Mouse (Mus musculus) kidney, embryonic 14.5 days (tissue): ENCODE measurements around the gene 1700018F24Rik. TPM values are rescaled to one million over a fixed set of nuclear protein-coding genes. Genes with fewer than 3 reads are reported as not detected.

Source experiments
- ATAC-seq: fragments of 200-750 bp; cut with Nextera tagmentation; 2 replicates; pipeline ENCODE4 v1.8.0; 2017; ENCODE audit warnings: moderate number of reproducible peaks, mild to moderate bottlenecking, moderate TSS enrichment, moderate library complexity; ENCODE audit not compliant: low FRiP score, low TSS enrichment
- H3K27ac ChIP-seq: fragments of 300-500 bp; sonication (generic); 2 replicates; pipeline ENCODE4 v1.5.1; 2014; ENCODE audit warnings: low read depth, mild to moderate bottlenecking, low read length, moderate library complexity, mixed read lengths
- H3K27me3 ChIP-seq: fragments of 300-500 bp; sonication (generic); 2 replicates; pipeline ENCODE4 v1.6.1; 2014; ENCODE audit warnings: mild to moderate bottlenecking, low read length; ENCODE audit not compliant: control insufficient read depth, insufficient read depth
- H3K36me3 ChIP-seq: fragments of 300-500 bp; sonication (generic); 2 replicates; pipeline ENCODE4 v1.6.1; 2014; ENCODE audit warnings: low read length, mixed read lengths; ENCODE audit not compliant: control insufficient read depth, insufficient read depth
- H3K4me1 ChIP-seq: fragments of 300-500 bp; sonication (generic); 2 replicates; pipeline ENCODE4 v1.6.1; 2014; ENCODE audit warnings: low read length, mixed read lengths; ENCODE audit not compliant: control insufficient read depth, insufficient read depth
- H3K4me2 ChIP-seq: fragments of 300-500 bp; sonication (generic); replicated peaks from 2 replicates; pipeline ENCODE4 v1.6.1; 2014; ENCODE audit warnings: low read depth, mild to moderate bottlenecking, low read length
- H3K4me3 ChIP-seq: fragments of 300-500 bp; sonication (generic); 2 replicates; pipeline ENCODE4 v1.5.1; 2014; ENCODE audit warnings: mild to moderate bottlenecking, low read length
- H3K9ac ChIP-seq: fragments of 300-500 bp; sonication (generic); 2 replicates; pipeline ENCODE4 v1.6.1; 2014; ENCODE audit warnings: low read depth, mild to moderate bottlenecking, low read length, moderate library complexity
- H3K9me3 ChIP-seq: fragments of 300-500 bp; sonication (generic); 2 replicates; pipeline ENCODE4 v1.6.1; 2016; ENCODE audit warnings: low read length; ENCODE audit not compliant: control insufficient read depth
- WGBS: fragments of 180-500 bp; shearing (Covaris S2); extraction: QIAGEN DNeasy Blood & Tissue Kit; methylation state at CpG from one replicate; pipeline ENCODE4 v1.1.7; 2014; 5-methylcytosine and 5-hydroxymethylcytosine counted together
- polyA plus RNA-seq: library from polyadenylated mRNA; unstranded; fragments of >200 nt; fragmentation: Nextera tagmentation; extraction: Ambion mirVana; gene quantifications from 2 replicates; pipeline ENCODE4 v1.2.1, GENCODE M21; 2014

1700018F24Rik gene
- polyA plus RNA-seq, 1 experiment from 2014 or later, result not detected

GRCm38 (mm10) chr5:145088186-145088585 is 45.4 kb downstream of the 1700018F24Rik start:
- Histone ChIP-seq H3K9ac (no peak overlapping the region), H3K27me3 (no peaks in the 10 kb centered on the region), H3K27ac (no peak overlapping the region), H3K36me3 (peaks cover 23% of the 10 kb centered on the region), H3K4me1 (peaks cover 9% of the 10 kb centered on the region), H3K4me2 (no peak overlapping the region), H3K4me3 (no peak overlapping the region), H3K9me3 (no peaks in the 10 kb centered on the region)
- ATAC-seq, result no peak
- WGBS, result 97% methylated on average over 2 of the region's 2 CpGs

- Histone ChIP-seq H3K9me3 (no peaks in the 10 kb centered on the region), H3K36me3 (peaks cover 35% of the 10 kb centered on the region), H3K27me3 (no peaks in the 10 kb centered on the region), H3K4me3 (no peak overlapping the region), H3K4me1 (peaks cover 2% of the 10 kb centered on the region), H3K4me2 (no peak overlapping the region), H3K27ac (no peak overlapping the region), H3K9ac (no peak overlapping the region)
- WGBS, result 94% methylated on average over 3 of the region's 3 CpGs
- no peak for ATAC-seq
Measured at GRCm38 (mm10) chr5:145089878-145090277, 47.1 kb downstream of the 1700018F24Rik start.

Other genes with a start within 250 kb of the 1700018F24Rik start
- 13.5 and 20.2 TPM in 2 replicates for gene Smurf1, start 77.1 kb upstream of the 1700018F24Rik start, polyA plus RNA-seq
- not detected in 2 replicates for gene Gm4871, start 10.2 kb upstream of the 1700018F24Rik start, polyA plus RNA-seq
- 138 and 149 TPM in 2 replicates for gene Arpc1a, start 40.8 kb downstream of the 1700018F24Rik start, polyA plus RNA-seq
- not detected in 2 replicates for gene Kpna7, start 41.0 kb downstream of the 1700018F24Rik start, polyA plus RNA-seq
- gene Arpc1b, start 71.2 kb downstream of the 1700018F24Rik start, polyA plus RNA-seq, result 115 and 163 TPM in 2 replicates
- 113 and 152 TPM in 2 replicates for gene Pdap1, start 97.2 kb downstream of the 1700018F24Rik start, polyA plus RNA-seq
- gene Bud31, start 97.4 kb downstream of the 1700018F24Rik start, polyA plus RNA-seq, result 205 and 251 TPM in 2 replicates
- 7.1 and 14.4 TPM in 2 replicates for gene Ptcd1, start 124.1 kb downstream of the 1700018F24Rik start, polyA plus RNA-seq
- 30.6 and 37.1 TPM in 2 replicates for gene Cpsf4, start 124.2 kb downstream of the 1700018F24Rik start, polyA plus RNA-seq
- gene Atp5j2, start 149.1 kb downstream of the 1700018F24Rik start, polyA plus RNA-seq, result 568 and 762 TPM in 2 replicates
- gene Zkscan14, start 158.9 kb downstream of the 1700018F24Rik start, polyA plus RNA-seq, result 7.8 and 10.2 TPM in 2 replicates
- 9.6 and 13.6 TPM in 2 replicates for gene Zkscan5, start 161.6 kb downstream of the 1700018F24Rik start, polyA plus RNA-seq
- 29.0 and 41.7 TPM in 2 replicates for gene Zfp655, start 188.7 kb downstream of the 1700018F24Rik start, polyA plus RNA-seq
- gene Zscan25, start 237.5 kb downstream of the 1700018F24Rik start, polyA plus RNA-seq, result 0.70 and 1.2 TPM in 2 replicates